Comparison of ENCODE assay signal across 8 mouse cellular contexts in genomic region chr6:52159979-52160378, GRCm38 (mm10). TPM values are rescaled to one million over a fixed set of nuclear protein-coding genes. Genes with fewer than 3 reads are reported as not detected.
DNase-seq lines count a peak whose midpoint lies in the region; ATAC-seq and TF ChIP-seq lines count a peak whose summit lies in the region.

No protein-coding gene starts in this region.

- 0 out of 2 replicates have a peak, but pooled peaks have one; percentile 24 for ATAC-seq in common myeloid progenitor, adult 5-6 weeks (replicated peaks; ENCODE audit: low read depth, poor library complexity, severe bottlenecking)
- ATAC-seq in megakaryocyte, adult 5-6 weeks (ENCODE audit: poor library complexity, severe bottlenecking) = peak; percentile 48
- ATAC-seq in midbrain, postnatal 0 days (ENCODE audit: low FRiP score) = no peak

- no peak overlapping the region for H3K4me3 ChIP-seq in midbrain, postnatal 0 days (ENCODE audit: low read depth, low read length)

- H3K27ac ChIP-seq in midbrain, postnatal 0 days (ENCODE audit: low read depth, low read length) = no peak overlapping the region

- H3K4me1 ChIP-seq in midbrain, postnatal 0 days (ENCODE audit: insufficient read depth, low read length) = peaks cover 5% of the 10 kb centered on the region; the same call in 1 of the 2 replicates

- H3K9me3 ChIP-seq in midbrain, postnatal 0 days (ENCODE audit: low read length) = no peaks in the 10 kb centered on the region

- peaks cover 82% of the 10 kb centered on the region for H3K27me3 ChIP-seq in midbrain, postnatal 0 days (ENCODE audit: insufficient read depth, low read length)

- peak; percentile 61 for DNase-seq in adrenal gland, postnatal 14 days
- no peak for DNase-seq in adrenal gland, postnatal 4 days (ENCODE audit: low spot score in 2 of 2)
- peak; percentile 70 for DNase-seq in kidney, adult 9 months
- no peak for DNase-seq in urinary bladder, postnatal 36 days (ENCODE audit: low spot score in 2 of 2)
- DNase-seq in cerebellum, adult 9-10 months = no peak
- DNase-seq in midbrain, postnatal 0 days (ENCODE audit: low spot score) = no peak

- no peak for TF ChIP-seq CTCF in midbrain, postnatal 0 days (IDR thresholded peaks at IDR 0.05)

- H3K9ac ChIP-seq in midbrain, postnatal 0 days (replicated peaks; ENCODE audit: low read length, poor library complexity, severe bottlenecking) = no peak overlapping the region

- H3K36me3 ChIP-seq in midbrain, postnatal 0 days (ENCODE audit: insufficient read depth, low read length) = no peaks in the 10 kb centered on the region

- 7% methylated on average over 8 of the region's 9 CpGs for WGBS in midbrain, postnatal 0 days

- no peak overlapping the region for H3K4me2 ChIP-seq in midbrain, postnatal 0 days (ENCODE audit: low read depth, low read length, poor library complexity, severe bottlenecking)

RNA-seq across cellular contexts. Expression of gene Hoxa1, which starts 1.9 kb away (rescaled TPM):
- 0.64 and 1.1 TPM in 2 replicates for total RNA-seq in adrenal gland, postnatal 14 days (2021)
- total RNA-seq in adrenal gland, postnatal 4 days (2021) = 1 to 10 TPM; 1.2 to 1.4 TPM
- not detected in 2 replicates for total RNA-seq in common myeloid progenitor, adult 5-6 weeks (2017)
- 0.11 TPM in 1 of 2 replicates, not detected in the other for total RNA-seq in megakaryocyte, adult 5-6 weeks (2015)
- total RNA-seq in megakaryocyte, adult 5-6 weeks (2017) = 0.37 TPM in 1 of 2 replicates, not detected in the other
- total RNA-seq in midbrain, postnatal 0 days (2014; rRNA removed) = 0.27 TPM in 1 of 2 replicates, not detected in the other
- 0.16 TPM in 1 of 2 replicates, not detected in the other for polyA plus RNA-seq in midbrain, postnatal 0 days (2015; fragmentation: Nextera tagmentation; extraction: Ambion mirVana)

RNA-seq across cellular contexts. Expression of gene Hoxa2, which starts 4.7 kb away (rescaled TPM):
- total RNA-seq in adrenal gland, postnatal 14 days (2021) = 3.3 and 3.8 TPM in 2 replicates
- 1 to 10 TPM; 5.3 to 6.2 TPM for total RNA-seq in adrenal gland, postnatal 4 days (2021)
- not detected in 2 replicates for total RNA-seq in common myeloid progenitor, adult 5-6 weeks (2017)
- total RNA-seq in megakaryocyte, adult 5-6 weeks (2015) = not detected in 2 replicates
- total RNA-seq in megakaryocyte, adult 5-6 weeks (2017) = not detected in 2 replicates
- 1.6 and 3.0 TPM in 2 replicates for total RNA-seq in midbrain, postnatal 0 days (2014; rRNA removed)
- not detected in 2 replicates for polyA plus RNA-seq in midbrain, postnatal 0 days (2015; fragmentation: Nextera tagmentation; extraction: Ambion mirVana)

RNA-seq across cellular contexts. Expression of gene 5730596B20Rik, which starts 17.3 kb away (rescaled TPM):
- 0.45 and 0.63 TPM in 2 replicates for total RNA-seq in adrenal gland, postnatal 14 days (2021)
- total RNA-seq in adrenal gland, postnatal 4 days (2021) = 1 to 10 TPM; 1.0 to 1.6 TPM
- total RNA-seq in common myeloid progenitor, adult 5-6 weeks (2017) = not detected in 2 replicates
- not detected in 2 replicates for total RNA-seq in megakaryocyte, adult 5-6 weeks (2015)
- not detected in 2 replicates for total RNA-seq in megakaryocyte, adult 5-6 weeks (2017)
- total RNA-seq in midbrain, postnatal 0 days (2014; rRNA removed) = not detected in 2 replicates
- polyA plus RNA-seq in midbrain, postnatal 0 days (2015; fragmentation: Nextera tagmentation; extraction: Ambion mirVana) = not detected in 2 replicates

RNA-seq across cellular contexts. Expression of gene Hoxa4, which starts 31.6 kb away (rescaled TPM):
- total RNA-seq in adrenal gland, postnatal 14 days (2021) = 6.4 and 7.3 TPM in 2 replicates
- 1 to 10 TPM; 6.5 to 7.3 TPM for total RNA-seq in adrenal gland, postnatal 4 days (2021)
- total RNA-seq in common myeloid progenitor, adult 5-6 weeks (2017) = 0.27 and 1.5 TPM in 2 replicates
- total RNA-seq in megakaryocyte, adult 5-6 weeks (2015) = 0.27 TPM in 1 of 2 replicates, not detected in the other
- 0.28 TPM in 1 of 2 replicates, not detected in the other for total RNA-seq in megakaryocyte, adult 5-6 weeks (2017)
- total RNA-seq in midbrain, postnatal 0 days (2014; rRNA removed) = 0.22 TPM in 1 of 2 replicates, not detected in the other
- polyA plus RNA-seq in midbrain, postnatal 0 days (2015; fragmentation: Nextera tagmentation; extraction: Ambion mirVana) = not detected in 2 replicates

RNA-seq across cellular contexts. Expression of gene Hoxa5, which starts 44.4 kb away (rescaled TPM):
- 25.8 and 26.3 TPM in 2 replicates for total RNA-seq in adrenal gland, postnatal 14 days (2021)
- 10 to 100 TPM; 25.9 TPM for total RNA-seq in adrenal gland, postnatal 4 days (2021)
- total RNA-seq in common myeloid progenitor, adult 5-6 weeks (2017) = 3.6 and 3.9 TPM in 2 replicates
- total RNA-seq in megakaryocyte, adult 5-6 weeks (2015) = 0.09 and 0.13 TPM in 2 replicates
- 0.18 TPM in 1 of 2 replicates, not detected in the other for total RNA-seq in megakaryocyte, adult 5-6 weeks (2017)
- 10.4 TPM in 1 of 2 replicates, not detected in the other for total RNA-seq in midbrain, postnatal 0 days (2014; rRNA removed)
- not detected in 2 replicates for polyA plus RNA-seq in midbrain, postnatal 0 days (2015; fragmentation: Nextera tagmentation; extraction: Ambion mirVana)

Comparison
In these comparisons a context has a peak if more than half of its experiments do, and no peak if none do; other contexts are left out.
1. DNase-seq: peak in adrenal gland, postnatal 14 days (single experiment) and kidney, adult 9 months (single experiment); none in adrenal gland, postnatal 4 days (0 of 2), urinary bladder, postnatal 36 days (0 of 2), cerebellum, adult 9-10 months (single experiment) and midbrain, postnatal 0 days (single experiment).